Mouse (Mus musculus): ENCODE measurements at regions not wholly inside any gene's neighbourhood (a gene's known extent, or its start where the extent isn't known, plus 50 kb on each side); places are given as distances from the start of the nearest gene placed in this dataset.

DNA sequence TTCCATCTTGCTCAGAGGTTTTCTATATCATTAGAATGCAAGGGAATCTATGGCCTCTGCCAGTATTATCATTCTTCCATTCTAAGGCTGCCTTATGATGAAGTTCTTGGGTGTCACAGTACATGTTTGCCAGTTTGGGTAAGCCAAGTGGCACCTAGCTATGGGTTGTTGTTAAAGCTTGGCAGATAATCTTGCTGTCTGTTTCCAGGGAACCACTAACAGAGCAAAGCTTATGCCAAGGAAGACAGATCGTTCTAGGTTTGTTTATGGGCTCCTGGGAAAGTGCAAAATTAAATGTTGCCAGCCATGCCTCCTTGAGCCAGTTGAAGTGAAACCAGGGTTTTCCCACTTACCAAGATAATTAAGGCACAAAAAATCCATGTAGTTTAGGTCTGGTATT is 292.9 kb upstream of the Cobl start:
- no peak for DNase-seq (ENCODE audit: low read depth, low spot score)

- no peak for DNase-seq (ENCODE audit: low read depth, low spot score)
Observed at GRCm38 (mm10) chr11:12750016-12750415, 285.3 kb upstream of the Cobl start.

- no peak for DNase-seq (ENCODE audit: low read depth, low spot score)
Observed at GRCm38 (mm10) chr11:12749245-12749644, 284.5 kb upstream of the Cobl start.

DNA sequence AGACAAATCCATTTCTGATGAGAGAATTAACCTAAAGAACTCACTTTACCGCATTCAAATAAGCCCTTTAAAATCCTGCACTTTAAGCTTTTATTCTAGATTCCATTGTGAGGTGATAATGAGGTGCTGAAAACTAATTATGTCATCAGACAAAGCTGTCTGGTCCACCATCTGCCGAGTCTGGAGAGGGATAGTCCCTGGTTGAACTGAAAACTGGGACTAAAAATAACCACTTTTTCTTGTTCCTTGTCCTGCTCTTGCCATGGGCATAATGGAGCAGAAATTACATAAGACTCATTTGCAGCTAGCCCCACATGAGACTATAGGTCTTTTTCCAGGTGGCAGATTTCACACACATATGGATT is 277.4 kb upstream of the Cobl start:
- no peak for DNase-seq (ENCODE audit: low read depth, low spot score)

DNA sequence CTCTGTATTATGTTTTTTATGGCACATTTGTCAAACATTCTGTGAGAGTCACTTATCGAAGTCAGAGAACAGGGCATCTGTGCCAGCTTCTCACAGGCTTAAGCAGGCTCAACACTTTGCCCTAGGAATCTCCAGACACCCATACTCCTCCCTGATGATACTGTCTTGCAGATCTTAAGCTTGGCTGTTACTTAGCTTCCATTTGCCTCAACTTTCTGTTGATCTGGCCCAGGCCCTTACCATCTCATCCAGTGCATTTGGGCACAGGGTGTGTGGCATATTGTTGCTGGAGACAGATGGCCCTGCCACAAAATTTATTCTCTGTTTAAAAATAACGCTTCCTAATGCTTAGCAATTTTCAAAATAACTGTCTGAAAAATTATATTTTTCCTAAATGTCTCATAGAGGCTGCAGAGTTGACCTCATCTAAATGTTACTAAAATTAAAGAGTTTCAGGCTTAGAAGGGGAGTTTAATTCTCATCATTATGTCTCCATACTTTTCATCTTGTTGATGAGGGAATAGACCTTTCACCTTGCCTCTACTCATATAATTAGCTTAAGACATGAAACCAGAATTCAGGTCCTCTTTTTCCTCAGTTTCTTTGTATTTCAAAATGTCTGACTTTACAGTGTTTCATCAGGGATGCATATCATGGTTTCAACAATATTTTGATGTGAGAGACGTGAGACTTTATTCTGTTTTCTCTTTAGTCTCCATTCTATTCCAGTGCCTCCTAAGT is 276.8 kb upstream of the Cobl start:
- DNase-seq (ENCODE audit: low read depth, low spot score), result no peak

DNA sequence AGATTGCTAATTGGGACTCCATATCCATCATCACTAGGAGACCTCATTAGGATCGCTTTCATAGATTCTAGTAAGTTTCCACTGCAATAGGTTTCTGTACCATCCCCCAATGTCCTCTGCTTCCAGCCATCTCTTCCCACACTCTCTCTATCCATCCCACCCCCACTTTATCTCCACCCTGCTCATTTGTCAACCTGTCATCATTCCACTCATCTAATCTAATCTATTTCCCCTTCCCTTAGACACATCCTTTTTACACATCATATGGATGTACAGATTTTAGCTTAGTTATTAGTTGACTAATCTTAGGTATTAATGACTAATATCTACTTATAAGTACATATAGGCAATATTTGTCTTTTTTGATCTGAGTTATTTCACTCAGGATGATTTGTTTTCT is 269.5 kb upstream of the Cobl start:
- no peak for DNase-seq (ENCODE audit: low read depth, low spot score)

DNA sequence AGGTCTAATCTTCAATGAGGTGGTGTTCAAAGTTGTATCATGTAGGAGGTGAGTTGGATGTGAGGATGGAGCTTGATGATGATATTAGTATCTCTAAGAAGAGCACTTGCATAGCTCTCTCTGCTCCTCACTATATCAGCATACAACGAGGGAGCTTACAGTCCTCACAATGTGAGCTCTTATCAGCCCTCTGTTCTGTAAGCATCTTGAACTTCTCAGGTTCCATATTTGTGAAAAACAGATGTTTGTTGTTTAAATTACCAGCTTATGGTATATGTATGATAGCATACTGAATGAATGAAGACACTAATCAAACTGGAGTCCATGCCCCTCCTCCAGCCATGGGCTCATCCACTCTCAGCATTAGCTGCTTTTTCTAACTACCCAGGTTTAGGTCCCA is 262.5 kb upstream of the Cobl start:
- DNase-seq (ENCODE audit: low read depth, low spot score), result no peak

DNA sequence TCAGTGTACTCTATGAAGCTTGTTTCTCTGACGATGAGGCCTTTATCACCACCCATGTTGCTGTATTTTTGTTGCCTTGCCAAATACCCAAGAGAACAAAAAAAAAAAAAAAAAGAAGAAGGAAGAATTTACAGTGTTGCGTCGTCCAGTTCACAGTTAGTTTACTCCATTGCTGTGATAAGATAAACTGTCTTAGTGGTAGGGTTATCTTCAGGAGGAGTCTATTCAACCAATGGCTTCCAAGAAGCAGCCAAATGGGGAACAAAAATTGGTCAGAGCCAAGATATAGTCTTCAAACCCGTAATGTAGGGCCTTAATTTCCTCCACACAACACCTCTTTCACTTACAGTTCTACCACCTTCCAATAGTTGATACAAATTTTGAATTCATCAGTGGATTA is 261.7 kb upstream of the Cobl start:
- no peak for DNase-seq (ENCODE audit: low read depth, low spot score)

DNA sequence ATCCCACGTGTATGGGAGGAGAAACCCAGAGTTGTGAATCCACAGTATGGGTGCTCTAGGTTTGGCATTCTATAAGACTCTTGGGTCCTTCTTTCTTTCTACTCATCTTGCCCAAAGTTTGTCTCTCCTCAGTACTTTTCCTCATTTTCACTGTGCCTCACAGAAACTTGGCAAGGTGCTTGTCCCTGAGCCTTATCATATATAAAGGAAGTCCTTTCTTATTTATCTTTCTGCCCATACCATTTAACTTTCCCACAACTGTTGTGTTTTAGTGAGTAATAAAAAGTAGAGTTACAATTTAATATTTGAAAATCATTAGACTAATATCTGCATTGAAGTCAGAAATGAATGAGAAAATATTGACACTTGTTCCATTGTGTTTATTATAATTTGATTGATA is 257.6 kb upstream of the Cobl start:
- DNase-seq (ENCODE audit: low read depth, low spot score), result no peak

GRCm38 (mm10) chr11:12720169-12720568 is 255.4 kb upstream of the Cobl start:
- no peak for DNase-seq (ENCODE audit: low read depth, low spot score)

DNA sequence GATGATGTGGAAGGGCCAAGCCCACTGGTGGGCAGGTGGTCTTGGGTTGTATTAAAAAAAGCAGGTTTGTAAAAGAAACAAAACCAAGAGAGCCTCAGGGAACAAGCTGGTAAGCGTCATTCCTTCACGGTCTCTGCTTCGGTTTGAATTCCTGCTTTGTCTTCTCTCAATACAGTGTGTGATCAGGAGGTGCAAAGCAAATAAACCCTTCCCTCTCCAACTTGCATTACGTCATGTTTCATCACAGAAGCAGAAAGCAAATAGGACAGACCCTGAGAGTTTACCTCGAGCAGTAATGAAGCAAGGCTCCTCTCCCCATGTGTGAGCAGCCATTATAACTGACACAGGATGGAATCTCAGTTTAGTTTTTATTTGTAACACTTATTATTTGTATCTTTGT is 231.6 kb upstream of the Cobl start:
- DNase-seq (ENCODE audit: low read depth, low spot score), result no peak

DNA sequence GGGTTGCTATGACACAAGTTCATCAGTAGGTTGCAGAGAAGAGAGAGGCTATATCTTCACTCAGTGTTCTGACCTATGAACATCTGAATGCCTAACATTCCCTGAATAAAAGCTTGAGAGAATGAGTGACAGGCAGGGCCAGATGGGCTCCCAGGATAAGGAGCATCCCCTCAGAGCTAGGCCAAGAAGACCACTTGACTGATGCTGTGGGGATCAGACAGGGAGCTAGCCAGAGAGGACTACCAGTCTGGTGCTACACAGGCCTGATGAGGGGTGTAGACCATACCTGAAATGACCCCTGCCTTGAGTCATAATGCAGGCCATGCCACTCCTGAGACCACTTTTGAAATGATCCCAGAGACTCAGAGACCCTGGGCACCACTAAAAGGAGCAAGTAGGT is 228.1 kb upstream of the Cobl start:
- DNase-seq (ENCODE audit: low read depth, low spot score), result no peak

DNA sequence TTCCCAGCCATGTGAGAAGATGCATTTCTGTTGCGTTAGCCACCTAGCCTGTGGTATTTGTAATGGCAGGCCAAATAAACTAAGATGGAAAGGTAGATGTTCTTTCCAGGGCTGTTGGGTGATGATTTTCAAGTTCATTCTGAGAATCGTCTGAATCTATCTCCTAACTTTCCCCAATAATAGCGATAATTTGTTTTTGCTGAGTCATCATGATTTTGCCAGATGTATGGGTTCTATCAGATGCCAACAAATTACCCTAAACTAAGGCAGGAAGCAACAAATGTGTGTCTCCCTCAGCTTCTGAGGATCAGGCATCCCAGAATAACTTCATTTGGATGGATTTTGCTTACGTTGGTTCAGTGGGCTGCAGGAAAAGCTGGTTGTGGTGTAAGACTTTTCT is 222.0 kb upstream of the Cobl start:
- no peak for DNase-seq (ENCODE audit: low read depth, low spot score)

DNA sequence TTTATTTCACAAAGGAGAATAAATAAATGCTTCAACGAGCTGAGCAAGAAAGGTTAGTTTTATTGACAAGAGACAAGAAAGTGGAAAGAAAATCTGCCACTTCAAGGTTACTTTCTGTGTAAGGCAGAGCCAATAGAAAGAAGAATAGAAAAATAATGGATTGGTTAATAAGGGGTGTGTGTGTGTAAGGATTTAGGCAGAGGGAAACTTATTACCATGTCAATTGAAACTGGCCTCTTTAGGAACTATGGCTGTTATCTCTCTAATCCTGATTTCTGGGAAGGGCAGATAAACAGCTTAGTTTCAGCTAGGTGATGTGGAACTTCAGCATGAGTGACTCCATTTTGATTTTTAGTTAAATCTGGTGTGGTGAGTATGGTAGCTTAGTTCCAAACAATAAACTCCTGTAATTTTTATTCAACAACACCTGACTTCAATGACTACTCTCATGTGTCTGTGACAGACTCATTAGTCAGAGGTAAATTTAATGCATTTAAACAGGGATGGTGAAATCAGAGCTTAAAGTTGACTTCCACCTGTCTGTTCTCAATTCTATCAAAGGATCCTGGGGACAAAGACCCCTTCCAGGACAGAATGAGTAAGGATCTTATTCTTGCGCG is 197.2 kb upstream of the Cobl start:
- no peak for DNase-seq (ENCODE audit: low read depth, low spot score)

DNA sequence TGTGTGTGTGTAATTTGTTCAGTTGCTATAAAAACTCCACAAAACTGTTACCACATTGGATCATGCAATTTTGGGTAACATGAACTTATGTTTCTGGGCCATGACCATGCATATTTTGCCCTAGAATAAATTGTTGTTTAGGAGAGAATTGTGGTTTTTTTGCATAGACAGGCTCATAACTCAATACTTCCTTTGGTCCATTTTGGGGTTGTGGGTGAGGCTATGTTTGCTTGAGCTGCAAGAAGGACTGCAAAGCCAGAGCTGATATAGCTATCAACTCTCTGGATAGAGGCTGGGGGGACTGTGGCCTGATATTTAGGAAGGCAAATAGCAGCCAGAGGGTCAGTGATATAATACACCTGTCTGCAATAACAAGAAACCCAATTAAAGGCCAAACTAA is 194.1 kb upstream of the Cobl start:
- no peak for DNase-seq (ENCODE audit: low read depth, low spot score)

DNA sequence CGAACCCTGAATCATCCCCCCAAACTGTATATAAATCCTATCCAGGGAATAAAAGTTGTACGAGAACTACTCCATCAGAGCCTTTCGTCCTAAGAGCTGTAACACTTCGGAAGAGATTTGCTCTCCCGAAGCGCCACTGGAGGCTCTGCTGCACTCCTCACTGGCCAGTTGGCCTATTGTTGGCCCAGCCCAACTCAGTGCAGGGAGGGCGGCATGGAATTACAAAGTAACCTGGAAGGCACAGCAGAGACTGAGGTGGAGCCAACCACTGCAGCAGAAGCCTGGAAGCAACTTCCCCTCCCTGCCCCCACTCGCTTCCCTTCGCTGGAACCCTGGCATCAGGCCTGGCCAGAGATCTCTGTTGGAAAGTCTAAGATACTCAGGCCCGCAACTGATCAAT is 191.7 kb upstream of the Cobl start:
- peak; percentile 42 for DNase-seq (ENCODE audit: low read depth, low spot score)

Data from R1 (cell line).